Mouse (Mus musculus): Measurements from ENCODE around the gene Cln5.

Cln5 gene

GRCm38 (mm10) chr14:103078006-103078912, 8.2 kb downstream of the Cln5 start:
- DNase-seq (ENCODE audit: extremely low spot score, low spot score), result no peak

DNA sequence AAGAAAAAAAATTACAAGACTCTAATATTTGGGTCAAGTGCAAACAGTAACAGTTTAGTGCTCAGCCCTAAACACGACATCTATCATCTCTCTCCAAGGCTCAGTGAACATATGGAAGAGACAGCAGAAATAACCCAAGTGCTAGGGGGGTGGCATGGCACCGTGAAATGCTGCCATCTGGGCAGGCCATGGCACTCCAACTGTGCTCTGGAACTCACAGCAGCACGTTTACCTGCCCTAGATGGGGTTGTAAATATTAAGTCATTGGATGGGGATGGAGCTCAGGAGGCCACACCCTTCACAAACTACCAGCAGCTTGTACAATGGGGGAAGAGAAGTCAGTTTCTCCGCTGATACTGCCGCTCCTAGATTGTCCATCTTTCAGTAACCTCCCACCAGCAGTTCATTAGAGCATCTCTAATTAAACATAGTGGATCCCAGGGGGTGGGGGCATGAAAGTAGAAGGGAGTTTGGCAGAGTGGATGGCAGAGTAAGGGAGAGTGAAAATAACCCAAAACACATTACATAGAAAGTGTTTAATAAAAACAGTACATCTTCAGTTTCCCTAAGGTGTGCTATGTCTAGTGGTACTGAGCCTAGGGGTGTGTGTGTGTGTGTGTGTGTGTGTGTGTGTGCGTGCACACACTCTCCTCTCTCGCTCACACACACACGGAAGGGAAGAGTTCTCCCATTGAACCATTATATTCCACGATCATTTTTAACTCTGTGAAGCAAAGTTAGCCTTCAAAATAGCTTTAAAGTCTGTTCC, 9.4 kb downstream of the Cln5 start:
- no peak for DNase-seq (ENCODE audit: extremely low spot score, low spot score)

DNA sequence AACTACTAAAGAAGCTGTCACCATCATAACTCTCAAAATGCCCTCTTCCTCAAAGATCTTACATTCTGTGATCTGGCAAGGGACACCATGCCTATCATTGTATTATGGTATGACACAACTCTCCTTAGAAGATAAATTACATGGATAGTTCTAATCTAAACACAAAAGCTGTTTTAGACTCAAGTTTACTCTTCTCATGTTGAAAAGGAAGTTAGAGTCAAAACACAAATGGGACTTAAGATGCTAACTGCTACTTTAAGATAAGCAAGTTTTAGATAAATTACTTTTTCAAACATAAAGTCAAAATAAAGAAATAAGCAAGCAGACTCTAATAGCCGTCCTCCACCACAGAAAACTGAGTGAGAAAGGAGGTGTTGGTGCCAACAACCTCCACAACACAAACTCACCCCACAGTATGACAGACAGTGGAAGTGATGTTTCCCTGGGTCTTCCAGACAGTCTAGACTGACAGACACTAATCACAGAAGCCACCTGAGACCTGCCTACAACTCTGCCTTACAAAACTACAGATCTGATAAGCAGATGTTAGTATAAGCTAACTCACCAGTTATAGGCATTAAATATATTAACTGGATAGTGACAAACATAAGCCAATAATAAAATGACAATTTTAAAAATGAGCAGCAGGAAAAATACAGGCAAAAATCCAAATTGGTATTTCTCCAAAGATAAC, 16.0 kb downstream of the Cln5 start:
- DNase-seq (ENCODE audit: extremely low spot score, low spot score), result no peak

DNA sequence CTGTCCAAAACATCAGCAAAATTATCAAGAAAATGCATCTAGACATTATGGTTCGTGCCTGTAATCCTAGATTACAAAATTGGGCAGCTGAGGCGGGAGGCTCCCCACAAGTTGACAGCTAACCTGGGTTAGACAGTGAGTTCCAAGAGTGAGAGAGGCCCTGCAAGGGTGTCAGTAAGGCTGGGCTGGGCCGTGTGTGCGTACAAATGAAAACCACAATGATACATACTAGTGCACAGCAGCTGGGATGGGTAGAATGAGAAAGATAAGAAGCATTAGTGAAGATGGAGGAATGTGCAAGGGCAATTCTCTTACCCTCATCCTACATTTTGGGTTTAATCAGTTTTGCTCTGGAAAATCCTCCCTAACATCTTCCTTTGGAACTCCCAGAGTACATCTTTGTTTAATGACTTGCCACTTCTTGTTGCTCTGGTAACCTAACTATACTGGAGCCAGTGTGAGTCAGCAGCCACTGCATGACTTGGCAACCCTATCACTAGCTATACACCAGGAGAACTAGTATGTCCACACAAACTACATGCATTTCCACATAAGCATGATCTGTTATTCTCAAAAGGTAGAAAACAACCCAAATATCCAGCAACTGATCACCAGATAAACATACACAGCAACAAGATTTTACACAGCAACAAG, 16.8 kb downstream of the Cln5 start:
- no peak for DNase-seq (ENCODE audit: extremely low spot score, low spot score)

- no peak for DNase-seq (ENCODE audit: extremely low spot score, low spot score)
Observed at GRCm38 (mm10) chr14:103087846-103088245, 17.8 kb downstream of the Cln5 start.

DNA sequence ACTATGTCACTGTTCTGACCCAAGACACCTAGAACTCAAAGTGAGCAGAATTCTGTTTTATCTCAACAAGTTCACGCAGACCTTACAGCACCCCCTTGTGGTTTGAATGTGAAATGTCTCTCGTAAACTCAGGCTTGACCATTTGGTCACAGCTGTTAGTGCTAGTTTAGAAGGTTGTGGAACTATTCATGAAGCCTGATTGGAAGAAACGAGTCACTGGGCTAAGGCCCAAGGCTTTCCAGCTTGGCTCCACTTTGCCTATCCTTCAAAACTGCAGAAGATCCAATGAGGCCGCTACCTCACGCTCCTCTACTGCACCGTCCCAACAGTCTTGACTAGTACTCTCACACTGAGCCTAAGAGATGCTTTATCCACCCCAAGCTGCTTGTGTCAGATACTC, 18.6 kb downstream of the Cln5 start:
- peak; percentile 32 for DNase-seq (ENCODE audit: extremely low spot score, low spot score)

- no peak for DNase-seq (ENCODE audit: extremely low spot score, low spot score)
Observed at GRCm38 (mm10) chr14:103093236-103093635, 23.2 kb downstream of the Cln5 start.

DNA sequence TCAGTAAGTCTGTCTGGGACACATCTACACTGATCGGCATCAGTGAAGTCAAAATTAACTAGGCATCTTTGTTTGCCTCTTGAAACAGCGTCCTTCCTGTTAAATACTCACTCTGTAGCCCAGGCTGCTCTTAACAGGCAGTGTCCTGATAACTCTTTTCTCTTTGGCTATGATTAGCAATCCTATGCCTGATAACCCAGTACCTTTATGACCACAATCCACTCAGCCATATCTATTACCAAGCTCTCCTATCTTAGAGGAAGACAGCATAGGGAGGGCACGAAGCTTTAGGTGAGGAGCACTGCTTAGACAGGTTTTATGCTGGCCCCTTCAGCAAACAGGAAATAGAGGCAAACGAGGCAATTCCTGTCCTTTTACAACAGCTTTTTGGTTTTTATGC, 23.7 kb downstream of the Cln5 start:
- DNase-seq (ENCODE audit: extremely low spot score, low spot score), result no peak

GRCm38 (mm10) chr14:103095036-103095435, 25.0 kb downstream of the Cln5 start:
- DNase-seq (ENCODE audit: extremely low spot score, low spot score), result no peak

DNA sequence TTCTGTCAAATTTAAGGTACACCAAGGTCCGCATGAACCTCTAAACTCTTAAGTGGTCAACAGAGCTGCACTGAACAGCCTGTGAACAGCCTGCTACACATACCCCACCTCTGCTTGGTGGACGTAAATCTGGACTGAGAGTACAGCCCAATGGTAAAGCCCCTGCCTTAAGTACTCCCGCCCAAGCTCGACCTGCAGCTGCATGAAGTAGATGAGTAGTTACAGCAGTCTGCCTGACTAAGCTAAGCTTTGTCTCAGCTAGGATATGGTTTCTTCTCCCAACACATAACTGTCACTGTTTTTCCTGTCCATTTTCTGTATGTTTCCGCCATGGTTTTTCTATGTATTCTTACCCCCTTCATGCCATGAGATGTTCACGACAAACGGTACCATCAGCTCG, 25.8 kb downstream of the Cln5 start:
- DNase-seq (ENCODE audit: extremely low spot score, low spot score), result no peak

DNA sequence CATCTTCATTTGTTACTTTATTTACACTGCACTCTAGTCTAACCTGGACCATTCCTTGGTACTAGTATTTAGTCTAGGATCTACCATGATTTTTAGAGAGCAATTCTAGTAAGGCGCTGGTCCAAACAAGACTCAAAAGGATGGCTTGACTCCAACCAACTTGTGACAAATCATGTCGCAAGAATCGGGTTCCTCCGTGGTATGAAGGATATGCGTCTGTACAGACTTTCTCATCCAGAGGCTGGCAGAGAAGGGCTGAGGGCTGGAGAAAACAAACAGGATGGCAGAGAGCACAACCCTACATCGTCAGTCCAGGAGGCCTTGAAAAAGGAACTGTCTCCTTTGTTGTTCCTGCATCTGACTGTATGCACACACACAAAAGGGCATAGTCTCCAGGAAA, 26.6 kb downstream of the Cln5 start:
- DNase-seq (ENCODE audit: extremely low spot score, low spot score), result no peak

DNA sequence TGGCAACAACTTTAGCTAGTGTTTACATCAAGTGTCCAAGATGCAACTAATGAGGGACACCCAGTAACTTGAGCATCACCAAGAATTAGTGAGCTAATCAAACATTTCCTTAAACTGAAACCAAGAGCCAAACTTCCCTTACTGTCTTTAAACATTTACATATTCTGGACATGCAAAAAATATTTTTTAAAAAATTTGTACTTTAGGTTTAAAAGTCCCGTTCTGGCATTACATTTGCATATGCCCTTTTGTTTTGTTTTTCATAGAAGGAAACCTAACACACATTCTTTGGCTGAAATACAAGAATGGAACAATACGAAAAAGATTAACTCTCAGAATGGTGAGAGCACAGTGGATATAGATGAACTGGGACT, 28.2 kb downstream of the Cln5 start:
- no peak for DNase-seq (ENCODE audit: extremely low spot score, low spot score)

- DNase-seq (ENCODE audit: extremely low spot score, low spot score), result peak; percentile 84
Observed at GRCm38 (mm10) chr14:103098587-103099235, 28.7 kb downstream of the Cln5 start.

GRCm38 (mm10) chr14:103099238-103099933, 29.4 kb downstream of the Cln5 start, which contains the start of gene Fbxl3:
Gene Fbxl3, minus strand, starts transcription at chr14:103099566.
- peak; percentile 86 for DNase-seq (ENCODE audit: extremely low spot score, low spot score)

GRCm38 (mm10) chr14:103100296-103100695, 30.3 kb downstream of the Cln5 start:
- no peak for DNase-seq (ENCODE audit: extremely low spot score, low spot score)

- no peak for DNase-seq (ENCODE audit: extremely low spot score, low spot score)
Observed at GRCm38 (mm10) chr14:103101171-103101570, 31.2 kb downstream of the Cln5 start.

DNA sequence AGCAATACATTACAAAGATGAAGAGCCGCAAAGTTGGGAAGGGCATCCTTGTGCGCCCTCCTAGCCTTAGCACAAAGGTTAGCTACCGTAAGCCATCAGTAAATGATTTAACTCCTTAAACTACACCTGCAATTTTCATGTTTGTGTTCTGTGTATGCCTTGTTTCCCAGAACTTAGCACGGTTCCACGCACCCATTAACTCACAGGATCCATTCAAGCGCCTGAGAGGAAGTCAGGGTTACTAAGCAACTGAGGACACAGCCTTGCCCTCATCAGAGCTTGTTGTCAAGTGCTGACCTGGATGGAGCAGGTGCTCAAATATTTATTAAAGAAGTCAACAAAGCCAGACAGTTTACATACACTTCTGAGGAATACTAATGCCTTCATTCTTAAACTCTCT, 32.2 kb downstream of the Cln5 start:
- DNase-seq (ENCODE audit: extremely low spot score, low spot score), result no peak

- DNase-seq (ENCODE audit: extremely low spot score, low spot score), result no peak
Observed at GRCm38 (mm10) chr14:103102731-103103335, 32.8 kb downstream of the Cln5 start.

- DNase-seq (ENCODE audit: extremely low spot score, low spot score), result no peak
Observed at GRCm38 (mm10) chr14:103106301-103106700, 36.3 kb downstream of the Cln5 start.

DNA sequence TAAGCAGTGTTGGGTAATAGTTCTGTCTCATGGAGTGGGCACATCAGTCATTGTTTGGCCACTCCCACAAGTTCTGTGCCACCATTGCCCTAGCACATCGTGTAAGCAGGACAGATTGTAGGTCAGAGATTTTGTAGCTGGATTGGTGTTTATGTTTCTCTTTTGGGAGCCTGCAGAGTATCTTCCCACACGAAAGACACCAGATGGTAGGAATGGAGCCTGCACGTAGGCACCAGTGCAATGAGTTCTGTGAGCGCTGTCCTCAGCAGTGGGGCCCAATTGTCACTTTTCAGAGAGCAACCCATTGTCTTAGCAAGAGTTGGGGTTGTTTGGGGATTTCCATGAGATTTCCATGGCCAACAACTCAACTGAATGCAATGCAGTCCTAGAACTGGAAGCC, 40.0 kb downstream of the Cln5 start:
- DNase-seq (ENCODE audit: extremely low spot score, low spot score), result no peak

All from neural tube, embryonic 10.5 days (tissue).